Mouse (Mus musculus): ENCODE results near the gene 6720489N17Rik. TPM values are rescaled to one million over a fixed set of nuclear protein-coding genes. Genes with fewer than 3 reads are reported as not detected.

6720489N17Rik gene
- polyA plus RNA-seq (2017; shearing (Covaris generic)) = 2.8 TPM

DNA sequence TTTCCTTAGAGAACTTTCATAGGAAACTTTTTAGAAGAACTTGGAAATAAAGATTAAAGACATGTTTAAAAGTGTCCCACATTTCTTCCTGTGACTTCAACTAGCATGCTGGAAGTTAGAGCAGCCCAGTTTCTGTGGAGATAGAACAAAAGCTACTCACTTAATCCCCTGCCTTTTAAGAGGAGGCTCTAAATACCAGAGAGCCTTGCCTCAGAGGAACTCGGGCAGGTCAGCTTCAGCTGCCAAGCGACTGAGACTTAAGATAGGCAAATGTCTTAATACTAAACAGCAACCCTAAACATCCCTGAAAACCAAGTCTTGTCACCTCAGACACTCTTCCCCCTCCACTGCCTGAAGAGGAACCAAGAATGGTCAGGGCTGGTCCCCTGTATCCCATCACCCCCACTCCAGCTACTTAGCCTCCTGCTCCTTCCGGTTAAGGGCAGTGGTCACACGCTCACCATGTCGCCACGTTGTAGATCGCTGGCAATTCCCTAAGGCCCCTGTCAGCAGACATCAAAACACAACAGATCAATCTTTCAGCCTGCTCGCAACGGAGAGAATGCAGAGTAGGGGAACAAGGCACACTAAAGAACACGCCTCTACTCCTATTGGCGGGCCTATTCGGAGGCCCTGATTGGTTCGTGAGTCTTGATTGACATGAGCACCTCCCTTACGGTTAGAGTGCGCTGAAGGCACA, at the start of gene 6720489N17Rik:
Gene 6720489N17Rik (minus strand): TSS at position 606 of the 700 bp plus-strand sequence.

GRCm38 (mm10) chr13:62571099-62571498, 52.9 kb downstream of the 6720489N17Rik start, which contains the start of gene Zfp934:
Gene Zfp934 (minus strand): TSS chr13:62571199.

GRCm38 (mm10) chr13:62558189-62559110, 65.5 kb downstream of the 6720489N17Rik start, which contains the start of gene Zfp935:
Gene Zfp935 (minus strand): TSS chr13:62558511.

Other genes starting within 250 kb of the 6720489N17Rik start
- 5.3 TPM for gene Gm3604, start 241.0 kb downstream of the 6720489N17Rik start, polyA plus RNA-seq (2017; shearing (Covaris generic))
- gene Gm49359, start 157.3 kb downstream of the 6720489N17Rik start, polyA plus RNA-seq (2017; shearing (Covaris generic)) = 17.6 TPM
- gene Zfp935, start 65.7 kb downstream of the 6720489N17Rik start, polyA plus RNA-seq (2017; shearing (Covaris generic)) = not detected
- gene Zfp934, start 53.0 kb downstream of the 6720489N17Rik start, polyA plus RNA-seq (2017; shearing (Covaris generic)) = 12.4 TPM
- 21.4 TPM for gene Platr25, start 136.5 kb upstream of the 6720489N17Rik start, polyA plus RNA-seq (2017; shearing (Covaris generic))
- gene Gm5141, start 161.6 kb upstream of the 6720489N17Rik start, polyA plus RNA-seq (2017; shearing (Covaris generic)) = 8.5 TPM
- gene Fbp2, start 234.2 kb upstream of the 6720489N17Rik start, polyA plus RNA-seq (2017; shearing (Covaris generic)) = not detected

Measured in CD4-positive, CD25-positive, alpha-beta regulatory T cell, adult 9 weeks (primary cell).